Mouse (Mus musculus) adrenal gland, adult 18-20 months (tissue): Measurements from ENCODE around the gene Sult1a1. TPM values are rescaled to one million over a fixed set of nuclear protein-coding genes. Genes with fewer than 3 reads are reported as not detected.
"Not testable (repeated sequence)": the region's sequence is repeated elsewhere in the genome, so short reads cannot be mapped to it uniquely, and the experiment has no call there.

Source experiments
- DNase-seq, 2 experiments: peaks; one replicate each; pipeline ENCODE4 v3.0.0; 2021 to 2022; ENCODE audit warnings: low spot score in 2 of 2
- total RNA-seq, 2 experiments: library from RNA; stranded (reverse); gene quantifications; 1 replicate in 1 of 2; 2 replicates in 1 of 2; pipeline ENCODE4 v1.2.3; 2021

The Sult1a1 gene
- total RNA-seq, 2 experiments from 2014 or later = 48.0 to 52.5 TPM

GRCm38 (mm10) chr7:126665269-126665668, 11.0 kb downstream of the Sult1a1 start:
- DNase-seq = no peak

- no peak for DNase-seq
These were observed 12.6 kb downstream of the Sult1a1 start for GRCm38 (mm10) chr7:126663646-126664045.

- DNase-seq = no peak
These were observed 16.5 kb downstream of the Sult1a1 start for GRCm38 (mm10) chr7:126659771-126660170.

GRCm38 (mm10) chr7:126657522-126657921, 18.7 kb downstream of the Sult1a1 start:
- DNase-seq = no peak

GRCm38 (mm10) chr7:126655695-126656094, 20.5 kb downstream of the Sult1a1 start:
- DNase-seq = no peak

- DNase-seq = no peak
These were observed 22.2 kb downstream of the Sult1a1 start for GRCm38 (mm10) chr7:126653991-126654390.

GRCm38 (mm10) chr7:126650852-126651251, 25.4 kb downstream of the Sult1a1 start:
- no peak for DNase-seq

- DNase-seq = peak; percentile 96
These were observed 26.8 kb downstream of the Sult1a1 start, which contains the start of gene Sgf29 for GRCm38 (mm10) chr7:126649231-126650051. Gene Sgf29 (plus strand): TSS chr7:126649309.

GRCm38 (mm10) chr7:126648486-126648885, 27.7 kb downstream of the Sult1a1 start:
- no peak for DNase-seq

- DNase-seq = no peak
These were observed 30.5 kb downstream of the Sult1a1 start for GRCm38 (mm10) chr7:126645708-126646107.

GRCm38 (mm10) chr7:126644914-126645313, 31.3 kb downstream of the Sult1a1 start:
- DNase-seq = no peak

- no peak for DNase-seq
These were observed 31.9 kb downstream of the Sult1a1 start for GRCm38 (mm10) chr7:126644345-126644744.

- DNase-seq = not testable (repeated sequence)
These were observed 33.0 kb downstream of the Sult1a1 start for GRCm38 (mm10) chr7:126643244-126643617.

GRCm38 (mm10) chr7:126642545-126643243, 33.5 kb downstream of the Sult1a1 start:
- no peak for DNase-seq

GRCm38 (mm10) chr7:126636733-126637520, 39.3 kb downstream of the Sult1a1 start:
- no peak for DNase-seq

- DNase-seq = no peak
These were observed 40.9 kb downstream of the Sult1a1 start for GRCm38 (mm10) chr7:126635375-126635774.

- no peak for DNase-seq
These were observed 43.8 kb downstream of the Sult1a1 start for GRCm38 (mm10) chr7:126632478-126632877.

- DNase-seq = no peak
These were observed 45.3 kb downstream of the Sult1a1 start, which contains the start of gene Nupr1 for GRCm38 (mm10) chr7:126630824-126631518. Gene Nupr1 (minus strand): TSS chr7:126630861.

- DNase-seq = no peak
These were observed 46.3 kb downstream of the Sult1a1 start for GRCm38 (mm10) chr7:126629915-126630314.

GRCm38 (mm10) chr7:126628111-126628510, 48.1 kb downstream of the Sult1a1 start:
- DNase-seq = no peak
